Mouse (Mus musculus) adrenal gland, adult 18-20 months (tissue): ENCODE measurements around the gene Eef1e1. TPM values are rescaled to one million over a fixed set of nuclear protein-coding genes. Genes with fewer than 3 reads are reported as not detected.
A peak's percentile ranks its signal among the peaks of the same experiment; 100 is the strongest.
"Not testable (repeated sequence)": the region's sequence is repeated elsewhere in the genome, so short reads cannot be mapped to it uniquely, and the experiment has no call there.

Experiments
- DNase-seq, 2 experiments: peaks; one replicate each; pipeline ENCODE4 v3.0.0; 2021 to 2022; ENCODE audit warnings: low spot score in 2 of 2
- long read RNA-seq, 2 experiments: library from polyadenylated mRNA; stranded (forward); transcript quantifications; one replicate each; pipeline ENCODE4 v2.0.0; 2021
- total RNA-seq, 2 experiments: library from RNA; stranded (reverse); gene quantifications; 1 replicate in 1 of 2; 2 replicates in 1 of 2; pipeline ENCODE4 v1.2.3; 2021

The Eef1e1 gene
- 10 to 100 TPM; 28.9 to 44.0 TPM for total RNA-seq
- long read RNA-seq, experiment 1, transcript Eef1e1-201 (4 exons, 2,553 nt): major isoform, 12 of 15 reads
- long read RNA-seq, experiment 1, partial matches to known transcripts: 1 of 15 reads
- long read RNA-seq, experiment 1, other reads (novel, unspliced or antisense): 1 of 15 reads
- long read RNA-seq, experiment 2, transcript Eef1e1-201 (4 exons, 2,553 nt): major isoform, 53 of 55 reads
- long read RNA-seq, experiment 2, partial matches to known transcripts: 1 of 55 reads
- long read RNA-seq, experiment 2, other reads (novel, unspliced or antisense): 1 of 55 reads

DNA sequence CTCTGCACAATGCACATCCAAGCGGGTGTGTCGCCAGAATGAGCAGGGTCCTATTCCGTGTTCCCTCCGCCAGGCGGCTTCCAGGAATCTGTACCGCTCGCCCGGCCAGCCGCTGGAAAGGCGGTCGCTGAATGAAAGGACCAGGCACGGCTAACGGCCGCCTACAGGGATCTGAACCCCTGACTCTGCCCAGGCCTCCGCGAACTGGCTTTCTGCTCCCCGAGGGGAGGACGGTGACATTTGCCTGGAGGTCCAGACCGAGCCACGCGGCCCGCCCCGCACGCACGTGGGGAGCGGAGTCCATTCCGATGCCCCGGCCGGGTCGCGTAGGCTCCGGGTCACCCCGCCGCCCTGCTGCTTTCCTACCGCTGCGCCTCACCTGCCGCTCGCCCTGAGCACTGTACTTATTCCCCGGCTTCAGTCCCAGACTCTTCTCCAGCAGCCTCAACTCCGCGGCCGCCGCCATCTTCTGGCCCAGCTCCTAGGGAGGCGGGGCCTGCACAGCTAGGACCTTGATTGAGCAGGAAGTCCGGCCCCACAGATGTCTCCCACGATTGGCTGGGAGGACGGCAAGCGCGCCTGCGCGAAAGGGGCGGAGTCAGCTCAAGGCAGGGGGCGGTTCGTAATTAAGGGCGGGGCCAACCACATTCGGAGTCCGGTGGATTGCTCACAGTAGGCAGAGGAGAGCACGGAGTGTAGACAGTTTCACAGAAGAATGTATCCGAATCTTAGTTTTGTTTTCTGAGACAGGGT lies at the start of gene Eef1e1:
Gene Eef1e1 (minus strand): TSS at position 531 of the 753 bp plus-strand sequence.
- DNase-seq: peak; percentile 95

DNA sequence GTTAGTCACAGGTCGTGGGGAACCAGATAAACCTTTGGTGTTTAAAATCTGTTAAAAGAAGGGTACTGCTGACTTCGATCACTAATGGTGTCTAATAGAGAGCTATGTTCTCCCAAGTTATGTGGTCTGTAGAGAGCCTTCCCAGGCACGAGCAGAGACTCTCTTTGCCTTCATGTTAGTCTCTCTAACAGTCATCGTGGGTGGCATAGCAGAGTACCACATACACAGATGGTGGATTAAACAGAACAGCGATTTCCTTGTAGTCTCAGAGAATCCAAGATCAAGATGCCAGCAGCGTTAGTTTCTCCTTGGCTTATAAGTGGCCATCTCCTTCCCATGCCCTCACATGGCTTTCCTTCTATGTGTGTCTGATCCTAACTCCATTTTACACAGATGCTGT lies 32.0 kb upstream of the Eef1e1 start:
- no peak for DNase-seq

- no peak for DNase-seq
Measured at GRCm38 (mm10) chr13:38690028-38690427, 31.2 kb upstream of the Eef1e1 start.

GRCm38 (mm10) chr13:38688761-38689160 lies 29.9 kb upstream of the Eef1e1 start:
- no peak for DNase-seq

GRCm38 (mm10) chr13:38672336-38672735 lies 13.5 kb upstream of the Eef1e1 start:
- no peak for DNase-seq

DNA sequence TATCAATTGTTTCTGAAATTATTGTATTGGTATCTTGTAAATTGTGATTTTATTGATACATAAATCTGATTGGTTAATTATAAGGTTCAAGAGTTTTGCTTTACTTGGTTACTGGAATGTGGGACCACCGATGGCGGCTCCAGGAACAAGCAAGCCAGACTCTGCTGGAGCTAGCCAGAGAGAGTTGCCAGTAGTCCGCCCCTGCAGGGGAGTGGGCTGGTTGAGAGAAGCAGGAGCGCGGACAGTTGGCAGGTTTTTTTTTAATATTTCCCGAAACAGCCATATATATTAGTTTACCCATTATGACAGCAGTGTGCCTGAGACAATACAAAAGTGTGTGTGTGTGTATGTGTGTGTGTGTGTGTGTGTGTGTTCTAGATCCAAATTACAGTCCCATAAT lies 12.6 kb upstream of the Eef1e1 start:
- DNase-seq: not testable (repeated sequence)

DNA sequence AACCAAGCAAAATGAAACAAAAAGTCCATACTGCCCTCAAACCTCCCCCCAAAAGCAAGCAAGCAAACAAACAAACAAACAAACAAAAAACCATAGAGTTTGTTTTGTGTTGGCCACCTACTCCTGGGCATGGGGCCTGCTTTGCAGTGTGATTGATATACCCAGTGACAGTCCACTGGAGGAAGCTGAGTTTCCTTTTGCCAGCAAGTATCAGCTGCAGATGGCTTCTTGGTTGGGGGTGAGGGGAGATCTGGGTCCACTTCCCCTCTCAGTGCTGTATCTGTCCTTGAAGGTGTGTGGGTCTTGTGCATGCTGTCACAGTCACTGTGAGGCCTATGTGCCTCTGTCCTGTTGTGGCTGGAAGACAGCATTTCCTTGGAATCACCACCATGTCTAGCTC lies 11.2 kb upstream of the Eef1e1 start:
- no peak for DNase-seq

DNA sequence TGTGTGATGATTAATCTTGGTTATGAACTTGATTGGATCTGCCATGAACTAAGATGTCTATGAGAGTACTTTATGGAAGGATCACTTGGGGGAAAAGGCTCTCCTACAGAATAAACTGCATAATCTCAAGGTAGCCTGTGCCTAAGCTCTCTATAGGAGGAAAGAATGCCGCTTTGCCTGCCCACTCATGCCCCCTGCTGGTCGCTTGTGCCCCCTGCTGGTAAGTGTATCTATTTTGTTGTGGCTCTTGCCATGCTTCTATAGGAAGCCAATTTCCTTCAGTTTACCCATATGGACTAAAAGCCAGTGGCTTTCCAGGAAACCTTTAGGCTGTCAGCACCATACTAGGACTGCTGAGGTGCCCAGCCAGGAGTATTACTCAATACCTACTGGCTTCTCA lies 9.7 kb upstream of the Eef1e1 start:
- peak; percentile 36 to 56 for DNase-seq

GRCm38 (mm10) chr13:38664753-38665152 lies 5.9 kb upstream of the Eef1e1 start:
- no peak for DNase-seq

- no peak for DNase-seq
Measured at GRCm38 (mm10) chr13:38659524-38660136, 772 bp upstream of the Eef1e1 start.

DNA sequence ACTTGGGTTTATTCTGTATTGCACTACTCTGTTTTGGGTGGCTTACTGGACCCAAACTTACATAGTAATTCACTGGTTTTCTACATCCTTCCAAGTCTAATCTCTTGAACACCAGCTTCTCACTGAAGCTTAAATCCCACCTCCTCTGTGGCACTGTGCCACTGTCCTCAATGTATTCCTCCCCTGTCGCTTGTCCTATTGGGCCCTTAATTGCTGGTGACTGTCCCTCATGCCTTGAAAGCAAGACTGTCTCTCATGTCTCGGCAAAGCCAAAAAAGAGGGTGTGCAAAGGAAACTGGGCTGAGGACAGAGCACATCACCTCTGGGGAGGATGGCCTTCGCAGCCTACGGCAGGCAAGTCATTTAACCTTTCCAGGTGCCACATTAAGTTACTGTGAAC lies 993 bp downstream of the Eef1e1 start:
- no peak for DNase-seq

- DNase-seq: no peak
Measured at GRCm38 (mm10) chr13:38650292-38650691, 8.6 kb downstream of the Eef1e1 start.

DNA sequence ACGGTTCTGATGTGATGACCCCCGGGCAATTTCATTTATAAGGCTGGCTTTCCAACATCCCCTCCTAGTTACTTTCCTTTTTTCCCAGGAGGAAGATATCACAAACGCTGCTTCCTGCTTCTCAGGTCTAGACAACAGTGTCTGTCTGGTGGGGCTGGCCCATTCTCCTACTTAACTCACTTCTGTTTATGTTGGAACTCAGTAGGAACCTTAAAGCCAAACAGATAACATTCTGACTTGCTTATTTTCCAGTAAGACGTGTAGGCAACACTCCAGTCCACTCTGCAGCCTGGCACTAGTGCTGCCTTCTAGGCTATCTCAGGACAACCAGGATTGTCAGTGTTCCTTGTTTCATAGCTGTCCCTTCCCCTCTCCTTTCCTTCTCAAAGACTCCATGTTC lies 9.8 kb downstream of the Eef1e1 start:
- DNase-seq: no peak

- DNase-seq: no peak
Measured at GRCm38 (mm10) chr13:38641414-38641813, 17.4 kb downstream of the Eef1e1 start.

- no peak for DNase-seq
Measured at GRCm38 (mm10) chr13:38640961-38641360, 17.9 kb downstream of the Eef1e1 start.

- no peak for DNase-seq
Measured at GRCm38 (mm10) chr13:38638694-38639093, 20.2 kb downstream of the Eef1e1 start.

DNA sequence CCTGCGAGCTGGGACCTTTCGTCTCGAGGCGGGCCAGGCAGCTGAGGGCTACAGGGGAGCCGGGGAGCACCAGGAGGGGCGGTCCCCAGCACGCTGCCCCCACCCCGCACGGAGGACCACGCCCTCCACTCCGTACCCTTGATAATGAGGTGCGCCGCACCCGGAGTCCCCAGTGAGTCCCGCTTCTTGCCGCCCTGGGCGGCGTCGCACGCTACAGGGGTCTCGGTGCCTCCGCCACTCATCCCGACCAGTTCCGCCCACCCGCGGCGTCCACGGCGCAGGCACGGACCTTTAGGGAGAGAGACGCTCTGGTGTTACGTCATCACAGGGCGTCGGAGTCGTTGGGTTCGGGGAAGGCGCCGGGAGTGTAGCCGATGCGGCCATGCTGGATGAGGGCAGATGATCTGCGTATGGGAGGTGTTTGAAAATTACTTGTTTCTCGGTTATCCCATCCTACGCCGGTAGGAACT lies 24.0 kb downstream of the Eef1e1 start, which contains the start of gene Bloc1s5:
Gene Bloc1s5 (minus strand): TSS at position 310 of the 470 bp plus-strand sequence.
- DNase-seq: peak; percentile 92 to 95

DNA sequence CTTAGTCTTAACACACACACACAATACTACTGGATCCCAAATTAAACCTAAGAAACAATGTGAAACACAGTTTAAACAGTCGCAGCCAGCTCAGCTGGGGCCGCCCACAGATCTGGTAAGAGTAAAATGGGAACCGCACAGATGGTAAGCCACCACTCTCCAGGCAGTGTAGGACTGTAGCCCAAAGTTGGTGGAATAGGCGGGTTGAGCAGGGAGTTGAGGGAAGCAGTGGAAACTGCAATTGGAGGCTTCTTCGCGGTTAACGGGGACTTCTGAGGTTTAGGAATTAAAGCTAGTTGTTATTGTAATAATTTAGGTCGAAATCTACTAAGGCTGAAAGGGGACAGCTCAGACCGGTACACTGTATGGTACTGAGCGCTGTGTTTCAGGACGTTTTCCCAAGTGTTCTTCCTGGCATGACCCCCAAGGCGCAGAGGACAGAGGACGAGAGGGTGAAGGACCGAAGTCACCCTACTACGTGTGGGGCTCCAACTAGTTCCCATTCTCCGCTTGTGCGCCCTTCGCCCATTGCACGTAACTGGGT lies 24.5 kb downstream of the Eef1e1 start:
- no peak for DNase-seq

DNA sequence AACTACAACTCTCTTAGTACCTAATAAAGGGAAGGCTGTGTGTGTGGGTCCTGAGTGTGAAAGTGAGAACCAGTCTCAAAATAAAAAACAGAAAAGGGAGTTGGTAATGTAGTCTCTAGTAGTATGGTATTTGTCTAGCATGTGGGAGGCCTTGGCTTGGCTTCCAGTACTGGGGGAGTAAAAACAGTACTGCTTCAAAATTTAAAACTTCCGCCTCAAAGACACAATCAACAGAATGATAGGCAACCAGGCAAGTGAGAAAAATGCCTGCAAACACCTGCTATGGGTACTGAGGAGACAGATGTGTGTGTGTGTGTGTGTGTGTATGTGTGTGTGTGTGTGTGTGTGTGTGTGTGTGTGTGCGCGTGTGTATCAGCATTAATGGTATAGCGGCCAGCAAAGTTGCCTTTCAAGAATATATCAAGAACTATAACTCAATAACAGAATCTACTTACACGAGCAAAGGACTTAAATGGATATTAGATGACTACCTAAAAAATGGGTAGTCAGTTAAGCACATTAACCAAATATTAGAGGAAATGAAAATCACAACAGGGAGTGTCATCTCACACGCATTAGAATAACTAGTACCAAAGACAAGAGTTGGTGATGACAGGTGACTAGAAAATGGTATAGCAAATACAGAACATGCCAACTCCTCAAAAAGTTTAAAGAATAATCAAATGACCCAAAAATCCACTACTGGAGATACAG lies 25.4 kb downstream of the Eef1e1 start:
- DNase-seq: no peak

- no peak for DNase-seq
Measured at GRCm38 (mm10) chr13:38632556-38632955, 26.3 kb downstream of the Eef1e1 start.

DNA sequence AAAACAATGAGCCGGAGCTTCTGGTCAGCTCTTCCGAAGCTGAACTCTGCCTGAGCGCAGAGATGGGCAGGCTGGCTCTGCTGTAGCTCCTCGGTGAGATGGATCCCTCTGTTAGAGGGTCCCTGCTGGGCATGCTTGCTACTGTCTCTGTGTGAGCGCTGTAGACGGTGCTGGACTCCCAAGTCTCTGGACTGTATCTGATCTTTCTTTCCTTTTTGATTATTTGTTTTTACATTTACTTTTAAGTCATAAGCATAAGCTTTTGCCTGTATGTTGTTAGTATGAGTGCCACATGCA lies 32.7 kb downstream of the Eef1e1 start:
- no peak for DNase-seq
